Mouse (Mus musculus) liver, embryonic 16.5 days (tissue): ENCODE data around the gene Gm20538. TPM values are rescaled to one million over a fixed set of nuclear protein-coding genes. Genes with fewer than 3 reads are reported as not detected.

Source experiments
- ATAC-seq: fragments of 200-750 bp; cut with Nextera tagmentation; 2 replicates; pipeline ENCODE4 v1.8.0; 2017; ENCODE audit warnings: low read depth, mild to moderate bottlenecking, moderate number of reproducible peaks, moderate library complexity
- H3K27ac ChIP-seq: fragments of 300-500 bp; sonication (generic); 2 replicates; pipeline ENCODE4 v1.5.1; 2014; ENCODE audit warnings: mild to moderate bottlenecking, low read length
- H3K27me3 ChIP-seq: fragments of 300-500 bp; sonication (generic); 2 replicates; pipeline ENCODE4 v1.6.1; 2014; ENCODE audit warnings: low read depth, low read length, mixed read lengths; ENCODE audit not compliant: control insufficient read depth, insufficient read depth
- H3K36me3 ChIP-seq: fragments of 300-500 bp; sonication (generic); 2 replicates; pipeline ENCODE4 v1.6.1; 2014; ENCODE audit warnings: mild to moderate bottlenecking; ENCODE audit not compliant: control insufficient read depth, insufficient read depth
- H3K4me1 ChIP-seq: fragments of 300-500 bp; sonication (generic); 2 replicates; pipeline ENCODE4 v1.6.1; 2014; ENCODE audit warnings: low read depth, low read length, mixed read lengths; ENCODE audit not compliant: control insufficient read depth
- H3K4me2 ChIP-seq: fragments of 300-500 bp; sonication (generic); 2 replicates; pipeline ENCODE4 v1.6.1; 2014; ENCODE audit warnings: low read depth, low read length, mixed read lengths
- H3K4me3 ChIP-seq: fragments of 300-500 bp; sonication (generic); 2 replicates; pipeline ENCODE4 v1.5.1; 2014; ENCODE audit warnings: low read depth, mild to moderate bottlenecking, low read length
- H3K9ac ChIP-seq: fragments of 300-500 bp; sonication (generic); 2 replicates; pipeline ENCODE4 v1.6.1; 2014; ENCODE audit warnings: low read depth, low read length
- H3K9me3 ChIP-seq: fragments of 300-500 bp; sonication (generic); replicated peaks from 2 replicates; pipeline ENCODE4 v1.6.1; 2016; ENCODE audit warnings: low read length; ENCODE audit not compliant: control insufficient read depth
- WGBS: fragments of 180-500 bp; shearing (Covaris S2); extraction: QIAGEN DNeasy Blood & Tissue Kit; methylation state at CpG from one replicate; pipeline ENCODE4 v1.1.7; 2014; ENCODE audit not compliant: insufficient replicate concordance; 5-methylcytosine and 5-hydroxymethylcytosine counted together
- polyA plus RNA-seq: library from polyadenylated mRNA; unstranded; fragments of >200 nt; fragmentation: Nextera tagmentation; extraction: Ambion mirVana; gene quantifications from 2 replicates; pipeline ENCODE4 v1.2.1, GENCODE M21; 2015

Gm20538 gene
- polyA plus RNA-seq, 1 experiment from 2014 or later = not detected

DNA sequence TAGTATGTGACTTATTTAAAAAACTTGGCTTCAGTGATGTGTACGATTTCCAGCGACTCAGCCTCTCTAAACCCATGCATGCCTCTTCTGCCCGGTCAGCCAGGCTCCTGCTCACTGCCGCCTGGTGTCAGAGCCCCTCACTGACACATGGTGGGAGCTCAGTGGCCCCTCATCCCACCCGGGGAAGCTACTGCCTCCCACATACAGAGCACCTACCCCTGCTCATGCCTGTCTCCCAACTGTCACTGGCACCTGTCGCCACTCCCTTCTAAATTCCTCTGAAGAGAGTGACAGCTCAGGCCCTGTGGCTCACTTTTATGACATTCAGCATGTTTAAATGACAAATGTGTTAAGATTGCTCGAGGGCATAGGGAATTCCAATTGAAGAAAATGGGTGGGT, 23.6 kb upstream of the Gm20538 start:
- Histone ChIP-seq H3K27ac (no peak overlapping the region), H3K9me3 (no peaks in the 10 kb centered on the region), H3K4me3 (no peak overlapping the region), H3K4me1 (no peaks in the 10 kb centered on the region), H3K4me2 (no peak overlapping the region), H3K9ac (no peak overlapping the region), H3K36me3 (peaks cover 11% of the 10 kb centered on the region), H3K27me3 (no peaks in the 10 kb centered on the region; the same call in 1 of the 2 replicates)
- ATAC-seq = no peak
- 67% methylated on average over 7 of the region's 7 CpGs for WGBS

DNA sequence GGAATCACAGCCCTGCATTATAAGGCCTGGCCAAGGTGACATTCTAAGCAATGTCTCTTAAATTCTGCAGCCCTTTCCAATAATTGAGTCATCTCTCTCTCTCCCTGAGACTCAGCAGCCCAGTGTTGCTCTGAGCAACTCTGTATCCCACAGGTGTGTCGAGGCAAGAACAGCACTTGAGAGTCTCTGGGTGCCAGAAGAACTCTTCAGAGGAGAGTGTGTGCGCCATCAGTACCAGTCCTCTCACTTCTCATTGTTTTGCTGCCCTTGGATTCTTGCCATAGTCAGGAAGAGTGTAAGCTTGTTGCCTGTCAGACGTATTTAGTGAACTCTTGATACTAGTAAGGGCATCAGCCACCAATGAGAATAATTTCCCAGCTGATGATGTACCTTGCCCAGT, 15.1 kb upstream of the Gm20538 start:
- WGBS = 79% methylated on average over 3 of the region's 3 CpGs
- no peak overlapping the region for H3K4me2 ChIP-seq
- no peak overlapping the region for H3K9ac ChIP-seq
- no peak overlapping the region for H3K4me3 ChIP-seq
- H3K27me3 ChIP-seq = no peaks in the 10 kb centered on the region
- H3K4me1 ChIP-seq = peaks cover 10% of the 10 kb centered on the region
- H3K27ac ChIP-seq = no peak overlapping the region
- ATAC-seq = no peak
- no peaks in the 10 kb centered on the region for H3K9me3 ChIP-seq
- peaks cover 39% of the 10 kb centered on the region for H3K36me3 ChIP-seq

DNA sequence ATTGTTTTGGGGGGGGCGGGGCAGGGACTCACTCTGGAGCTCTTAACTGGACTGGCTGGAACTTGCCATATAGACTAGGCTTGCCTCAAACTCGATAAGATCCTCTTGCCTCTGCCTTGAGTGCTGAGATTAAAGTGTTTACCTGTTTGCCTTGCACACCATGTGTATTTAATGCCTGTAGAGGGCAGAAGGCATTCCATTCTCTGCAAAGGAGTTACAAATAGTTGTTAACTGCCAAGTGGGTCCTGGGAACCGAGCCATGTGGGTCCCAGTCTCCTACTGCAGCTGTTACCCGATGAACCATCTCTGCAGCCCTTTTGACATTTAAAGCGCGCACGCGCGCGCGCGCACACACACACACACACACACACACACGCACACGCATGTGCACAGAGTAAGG, 11.4 kb upstream of the Gm20538 start:
- no peak for ATAC-seq
- Histone ChIP-seq H3K9me3 (no peaks in the 10 kb centered on the region), H3K4me3 (no peak overlapping the region), H3K36me3 (peaks cover 19% of the 10 kb centered on the region), H3K4me1 (peaks cover 13% of the 10 kb centered on the region), H3K4me2 (peak overlapping the region; percentile 76), H3K27me3 (no peaks in the 10 kb centered on the region), H3K27ac (no peak overlapping the region), H3K9ac (no peak overlapping the region)
- WGBS = 89% methylated on average over 14 of the region's 14 CpGs

DNA sequence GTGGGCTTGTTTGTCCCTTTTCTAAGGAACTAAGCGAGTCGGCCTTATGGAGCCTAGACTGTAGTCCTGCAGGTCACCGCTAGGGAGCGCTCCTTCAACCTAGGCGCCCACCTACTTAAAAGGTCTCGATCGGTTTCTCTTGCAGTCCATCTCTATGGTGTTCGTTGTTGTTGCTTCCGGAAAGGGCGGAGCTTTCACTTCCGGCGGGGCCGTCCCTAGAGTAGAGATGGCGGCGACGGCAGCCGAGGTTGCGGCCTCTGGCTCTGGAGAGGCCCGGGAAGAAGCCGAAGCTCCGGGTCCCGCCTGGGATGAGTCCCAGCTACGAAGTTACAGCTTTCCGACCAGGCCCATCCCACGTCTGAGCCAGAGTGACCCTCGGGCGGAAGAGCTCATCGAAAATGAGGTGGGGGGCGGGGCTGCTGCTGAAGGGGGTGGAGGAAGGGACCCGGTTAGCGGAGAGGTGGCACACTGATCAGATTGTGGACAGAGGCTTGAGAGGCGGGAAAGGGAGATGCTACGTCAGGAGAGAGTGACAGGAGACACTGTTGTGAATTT, 10.1 kb upstream of the Gm20538 start, which contains the start of gene Hif1an:
Hif1an (plus strand) TSS at position 199 of the 555 bp plus-strand sequence.
- H3K4me2 ChIP-seq = peak within 1 kb of the TSS; percentile 76
- peaks cover 14% of the 10 kb centered on the region for H3K36me3 ChIP-seq
- under 1% methylated on average over 33 of the region's 33 CpGs for WGBS
- no peaks in the 10 kb centered on the region for H3K9me3 ChIP-seq
- peak within 1 kb of the TSS; percentile 72 for H3K4me3 ChIP-seq
- ATAC-seq = peak; percentile 99
- H3K27me3 ChIP-seq = no peaks in the 10 kb centered on the region; the same call in 1 of the 2 replicates
- peak within 1 kb of the TSS; percentile 50 for H3K27ac ChIP-seq
- H3K4me1 ChIP-seq = peaks cover 13% of the 10 kb centered on the region
- H3K9ac ChIP-seq = peak within 1 kb of the TSS; percentile 59

DNA sequence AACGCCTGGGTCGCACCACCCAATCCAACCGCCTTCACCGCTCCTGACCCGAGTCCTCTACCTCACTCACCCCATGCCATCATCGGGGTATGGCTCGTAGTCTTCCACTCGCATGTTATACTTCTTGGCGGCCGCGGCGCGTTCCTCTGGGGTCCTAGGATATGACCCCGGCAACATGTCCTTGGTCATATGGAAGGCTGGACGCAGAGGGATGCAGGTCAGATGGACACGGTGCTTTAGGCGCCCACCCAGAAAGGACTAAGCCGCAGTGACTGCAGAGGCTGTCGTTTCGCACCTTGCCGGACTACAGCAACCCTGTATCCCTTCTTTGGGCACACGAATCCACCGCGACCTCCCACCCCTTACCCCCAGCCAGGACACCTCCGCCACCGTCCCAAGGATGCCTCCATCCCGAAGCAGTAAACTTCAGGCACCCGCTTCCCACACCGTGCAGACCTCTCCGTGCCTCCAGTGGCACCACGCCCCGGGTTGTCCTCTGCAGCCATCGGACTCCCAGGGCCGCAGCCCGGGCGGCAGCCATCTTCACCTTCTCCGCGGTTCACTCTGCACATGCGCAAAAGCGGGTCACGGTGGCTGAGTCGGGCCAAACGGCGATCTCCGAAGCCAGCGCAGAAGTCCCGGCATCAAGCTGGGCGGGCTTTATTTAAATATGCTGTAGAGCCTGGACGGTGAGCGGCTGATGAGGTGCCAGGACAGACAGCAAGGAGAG, 2.4 kb upstream of the Gm20538 start, which contains the start of gene Ndufb8:
Ndufb8 (minus strand) TSS at position 580 of the 730 bp plus-strand sequence.
- H3K4me2 ChIP-seq = peak within 1 kb of the TSS; percentile 82
- peak within 1 kb of the TSS; percentile 89 for H3K4me3 ChIP-seq
- peak within 1 kb of the TSS; percentile 84 for H3K9ac ChIP-seq
- peak; percentile 93 for ATAC-seq
- peak within 1 kb of the TSS; percentile 69 for H3K27ac ChIP-seq
- no peaks in the 10 kb centered on the region; the same call in 1 of the 2 replicates for H3K27me3 ChIP-seq
- H3K4me1 ChIP-seq = peaks cover 8% of the 10 kb centered on the region
- peaks cover 22% of the 10 kb centered on the region for H3K36me3 ChIP-seq
- H3K9me3 ChIP-seq = no peaks in the 10 kb centered on the region
- whole genome bisulfite sequencing = under 1% methylated on average over 50 of the region's 50 CpGs

DNA sequence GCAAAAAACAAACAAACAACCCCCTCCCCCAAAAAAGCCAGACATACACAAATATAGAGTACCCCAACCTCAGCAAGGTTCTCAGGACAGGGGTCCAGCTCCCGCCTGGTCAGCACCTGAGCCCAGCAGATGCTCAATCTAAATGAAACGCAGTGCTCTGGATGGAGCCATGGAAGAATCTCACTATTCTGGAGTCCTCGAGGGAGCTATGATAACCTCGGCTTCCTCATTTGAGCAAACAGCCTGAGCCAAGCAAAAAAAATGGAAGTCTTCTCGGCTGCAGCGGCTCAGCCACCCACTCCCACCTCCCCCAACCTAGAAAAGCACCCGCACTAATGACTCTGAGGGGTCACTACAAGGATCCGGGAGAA, 1.8 kb upstream of the Gm20538 start:
- Histone ChIP-seq H3K9ac (peak overlapping the region; percentile 84), H3K36me3 (peaks cover 27% of the 10 kb centered on the region), H3K4me2 (peak overlapping the region; percentile 82), H3K4me1 (peaks cover 8% of the 10 kb centered on the region), H3K27ac (peak overlapping the region; percentile 69), H3K9me3 (no peaks in the 10 kb centered on the region), H3K4me3 (peak overlapping the region; percentile 89), H3K27me3 (no peaks in the 10 kb centered on the region; the same call in 1 of the 2 replicates)
- 0 out of 2 replicates have a peak, but pooled peaks have one; percentile 5 for ATAC-seq
- 1% methylated on average over 8 of the region's 8 CpGs for WGBS

DNA sequence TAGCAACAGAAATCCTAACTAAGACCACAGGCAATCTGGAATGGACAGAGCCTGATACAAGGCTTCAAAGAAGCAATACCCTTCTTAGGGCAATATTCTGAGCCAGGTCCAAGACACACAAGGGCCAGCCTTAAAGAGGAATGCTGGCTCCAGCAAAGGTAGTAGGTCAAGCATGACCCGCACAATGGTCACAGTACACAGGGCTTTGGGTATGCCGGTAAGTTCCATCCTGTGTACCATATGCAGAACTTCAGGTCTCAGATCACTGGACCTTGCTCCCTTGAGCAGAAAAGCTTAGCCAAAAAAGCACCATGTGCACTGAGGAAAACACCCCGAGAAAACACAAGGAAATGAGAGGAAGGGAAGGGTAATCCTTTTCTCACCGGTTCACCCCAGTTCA, 655 bp upstream of the Gm20538 start:
- Histone ChIP-seq H3K9ac (no peak overlapping the region), H3K4me1 (peaks cover 8% of the 10 kb centered on the region), H3K36me3 (peaks cover 32% of the 10 kb centered on the region), H3K4me2 (no peak overlapping the region), H3K9me3 (no peaks in the 10 kb centered on the region), H3K4me3 (no peak overlapping the region), H3K27ac (no peak overlapping the region), H3K27me3 (no peaks in the 10 kb centered on the region)
- whole genome bisulfite sequencing = 86% methylated on average over 4 of the region's 4 CpGs
- no peak for ATAC-seq

DNA sequence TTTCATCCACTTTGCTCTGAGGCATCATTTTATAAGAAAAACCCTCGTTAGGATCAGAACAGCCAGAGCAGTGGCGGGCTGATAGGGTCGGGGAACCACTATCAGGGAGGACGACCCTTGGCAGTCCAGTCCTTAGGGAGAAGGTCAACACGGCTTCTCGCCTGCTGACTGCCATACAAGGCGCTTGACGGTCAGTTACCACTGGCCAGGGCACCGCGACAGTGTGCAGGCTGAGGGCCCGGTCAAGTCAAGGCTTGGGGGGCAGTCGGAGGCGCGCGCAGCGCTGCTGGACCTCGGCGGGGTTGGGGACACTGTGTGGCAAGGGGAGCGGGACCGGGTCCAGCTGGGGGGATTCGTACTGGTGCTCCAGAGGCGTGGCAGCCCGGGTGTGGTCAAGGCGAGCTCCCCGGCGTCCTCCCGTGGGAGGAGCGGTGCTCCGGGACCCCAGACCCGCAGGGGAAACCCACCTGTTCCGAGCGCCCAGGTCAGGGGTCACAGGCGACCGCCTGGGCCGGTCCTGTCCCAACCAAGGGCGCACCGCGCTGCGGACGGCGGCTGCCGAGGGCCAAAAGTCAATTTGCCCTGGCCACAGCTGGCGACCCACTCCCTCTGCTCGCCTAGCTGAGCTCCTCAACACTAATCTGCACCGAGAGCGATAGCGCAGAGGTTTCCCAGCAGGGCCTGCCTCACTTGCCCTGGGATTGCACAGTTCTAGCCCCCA, 7.2 kb downstream of the Gm20538 start, which contains the start of gene Sec31b:
Sec31b (minus strand) TSS at position 544 of the 721 bp plus-strand sequence.
- Histone ChIP-seq H3K4me2 (peak within 1 kb of the TSS; percentile 82), H3K36me3 (peaks cover 16% of the 10 kb centered on the region), H3K9ac (peak within 1 kb of the TSS; percentile 58), H3K27ac (no peak within 1 kb of the TSS), H3K9me3 (no peaks in the 10 kb centered on the region), H3K4me3 (peak within 1 kb of the TSS; percentile 64), H3K27me3 (no peaks in the 10 kb centered on the region; the same call in 1 of the 2 replicates), H3K4me1 (peaks cover 6% of the 10 kb centered on the region)
- ATAC-seq = peak; percentile 53
- WGBS = under 1% methylated on average over 47 of the region's 47 CpGs
